Mouse (Mus musculus): ENCODE measurements around the gene Gm4869.
"Not testable (repeated sequence)": the region's sequence is repeated elsewhere in the genome, so short reads cannot be mapped to it uniquely, and the experiment has no call there.

Gene Gm4869

DNA sequence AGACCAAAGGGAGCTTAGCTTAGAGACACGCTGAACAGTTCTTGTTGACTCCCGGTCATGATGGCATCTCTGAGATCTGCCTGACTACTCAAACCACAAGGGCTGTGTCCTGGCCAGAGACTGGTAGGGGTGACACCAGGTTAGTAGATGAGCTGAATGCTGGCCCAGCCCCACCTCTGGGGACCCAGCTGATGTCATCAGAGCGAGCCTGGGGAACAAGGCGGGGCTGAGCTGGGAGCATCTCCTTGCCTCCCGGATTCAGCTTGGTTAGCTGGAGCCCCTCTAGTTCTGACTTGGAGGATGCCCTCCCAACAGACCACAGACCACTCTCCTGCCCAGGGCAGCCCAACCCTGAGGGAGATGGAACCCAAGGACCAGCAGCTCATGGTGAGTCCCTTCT lies at the start of gene Gm4869:
Gm4869 (plus strand) TSS at position 301 of the 400 bp plus-strand sequence.
- no peak for DNase-seq (ENCODE audit: low spot score)

- DNase-seq (ENCODE audit: low spot score) = no peak
Measured at GRCm38 (mm10) chr5:140396166-140396940, 49.1 kb upstream of the Gm4869 start.

- no peak for DNase-seq (ENCODE audit: low spot score)
Measured at GRCm38 (mm10) chr5:140402640-140403270, 42.7 kb upstream of the Gm4869 start.

DNA sequence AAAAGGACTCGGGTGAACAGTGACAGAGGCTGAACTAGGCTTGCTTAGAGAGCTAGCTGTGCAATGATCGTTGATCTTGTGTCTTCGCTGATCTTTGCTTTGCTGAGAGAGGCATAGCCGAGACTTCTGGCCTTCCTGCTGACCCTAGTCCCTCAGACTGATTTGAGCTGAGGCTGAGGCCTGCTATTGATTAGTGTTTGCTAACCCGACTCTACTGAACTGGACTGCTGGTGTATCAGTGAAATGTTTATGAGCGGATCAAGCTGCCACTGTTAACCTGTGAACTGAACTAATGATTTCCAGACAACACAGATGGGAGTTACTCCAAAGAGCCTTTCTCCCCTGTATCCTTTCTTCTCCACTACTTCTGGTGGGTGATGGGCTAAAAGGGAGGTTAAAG lies 40.3 kb upstream of the Gm4869 start:
- no peak for DNase-seq (ENCODE audit: low spot score)

DNA sequence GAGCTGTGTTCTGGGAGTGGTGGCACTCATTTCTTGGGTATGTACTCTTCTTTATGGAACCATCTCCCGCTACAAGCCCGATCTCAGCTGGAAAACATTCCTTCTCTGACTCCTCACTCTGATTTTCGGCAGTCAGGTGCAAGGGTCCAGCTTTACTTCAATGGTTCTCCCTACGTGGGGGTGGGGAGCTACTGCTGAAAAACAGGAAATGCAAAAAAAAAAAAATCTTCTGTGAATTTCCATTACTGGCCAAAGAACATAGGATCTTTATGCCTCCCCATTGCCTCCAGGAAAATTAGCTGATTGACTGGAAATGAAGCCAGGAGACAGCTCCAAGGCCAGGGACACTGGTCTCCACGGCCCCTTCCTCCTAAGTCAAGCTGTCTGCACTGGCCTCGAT lies 38.8 kb upstream of the Gm4869 start:
- no peak for DNase-seq (ENCODE audit: low spot score)

DNA sequence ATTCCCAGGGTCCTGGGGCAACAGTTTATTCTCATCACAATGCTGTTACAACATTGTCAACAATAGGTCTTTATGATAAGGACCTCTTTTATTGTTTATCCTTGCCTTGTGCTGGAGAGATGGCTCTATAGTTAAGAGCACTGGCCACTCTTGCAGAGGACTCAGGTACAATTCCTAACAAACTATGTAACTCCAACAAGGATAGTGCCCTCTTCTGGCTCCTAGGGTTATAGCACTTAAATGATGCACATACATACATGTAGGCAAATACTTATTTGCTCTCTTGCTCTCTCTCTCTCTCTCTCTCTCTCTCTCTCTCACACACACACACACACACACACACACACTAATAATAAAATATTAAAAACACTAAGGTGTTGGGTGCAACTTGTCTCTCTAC lies 36.6 kb upstream of the Gm4869 start:
- no peak for DNase-seq (ENCODE audit: low spot score)

DNA sequence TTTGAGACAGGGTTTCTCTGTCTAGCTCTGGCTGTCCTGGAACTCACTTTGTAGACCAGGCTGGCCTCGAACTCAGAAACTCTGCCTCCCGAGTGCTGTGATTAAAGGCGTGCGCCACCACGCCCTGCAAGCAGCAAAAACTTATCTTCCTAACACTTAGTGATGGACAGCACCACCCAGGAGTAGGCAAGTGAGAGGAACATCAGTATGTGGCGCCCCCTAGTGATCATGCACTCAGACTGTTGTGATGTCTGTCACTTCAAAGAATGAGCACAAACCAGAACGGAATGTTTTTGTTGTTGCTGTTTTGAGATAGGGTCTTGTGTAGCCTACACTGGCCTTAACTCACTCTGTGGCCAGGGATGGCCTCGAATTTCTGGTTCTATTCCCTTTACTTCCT lies 34.1 kb upstream of the Gm4869 start:
- peak; percentile 69 for DNase-seq (ENCODE audit: low spot score)

DNA sequence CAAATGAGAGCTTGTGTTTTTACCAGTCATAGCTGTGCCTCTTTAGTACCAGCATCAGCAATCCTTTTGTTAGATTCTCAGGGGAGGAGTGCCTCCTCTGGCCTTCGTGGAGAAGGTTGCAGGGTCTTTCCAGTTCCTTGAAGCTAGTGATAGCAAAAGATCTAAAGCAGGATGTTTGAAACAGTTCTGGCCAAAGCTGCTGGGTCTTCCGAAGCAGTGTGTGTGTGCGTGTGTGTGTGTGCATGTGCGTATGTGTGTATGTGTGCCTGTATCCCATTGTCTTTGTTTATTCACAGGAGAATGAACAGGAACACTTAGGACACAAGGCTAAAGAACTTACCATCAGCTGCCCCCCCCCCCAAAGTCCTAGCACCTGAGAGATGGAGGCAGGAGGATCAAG lies 30.8 kb upstream of the Gm4869 start:
- no peak for DNase-seq (ENCODE audit: low spot score)

- DNase-seq (ENCODE audit: low spot score) = peak; percentile 13
Measured at GRCm38 (mm10) chr5:140418106-140418488, 27.3 kb upstream of the Gm4869 start.

GRCm38 (mm10) chr5:140418489-140419441 lies 26.7 kb upstream of the Gm4869 start, which contains the start of gene Eif3b:
TSS of gene Eif3b (plus strand) at chr5:140419328.
- peak; percentile 90 for DNase-seq (ENCODE audit: low spot score)

- no peak for DNase-seq (ENCODE audit: low spot score)
Measured at GRCm38 (mm10) chr5:140419442-140420080, 25.9 kb upstream of the Gm4869 start.

DNA sequence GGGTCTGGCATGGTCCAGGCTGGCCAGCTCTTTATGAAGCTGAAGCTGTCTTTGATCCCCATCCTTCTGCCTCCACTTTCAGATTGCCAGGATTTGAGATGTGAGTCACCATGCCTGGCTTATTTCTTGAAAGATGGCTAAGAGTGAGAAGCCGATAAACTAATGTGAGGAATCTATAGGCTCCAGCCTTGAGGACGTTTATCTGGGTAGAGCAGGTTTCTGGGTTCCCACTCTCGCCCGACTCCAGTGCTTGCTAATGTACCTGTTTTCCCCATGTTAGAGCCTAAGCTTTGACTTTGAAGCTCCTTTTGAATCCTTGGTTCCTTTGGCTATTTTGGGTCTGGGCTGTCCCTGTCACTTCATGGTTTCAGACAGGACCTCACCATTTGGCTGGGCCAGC lies 24.8 kb upstream of the Gm4869 start:
- DNase-seq (ENCODE audit: low spot score) = no peak

GRCm38 (mm10) chr5:140425016-140425783 lies 20.2 kb upstream of the Gm4869 start:
- no peak for DNase-seq (ENCODE audit: low spot score)

- not testable (repeated sequence) for DNase-seq (ENCODE audit: low spot score)
Measured at GRCm38 (mm10) chr5:140439117-140439516, 6.3 kb upstream of the Gm4869 start.

DNA sequence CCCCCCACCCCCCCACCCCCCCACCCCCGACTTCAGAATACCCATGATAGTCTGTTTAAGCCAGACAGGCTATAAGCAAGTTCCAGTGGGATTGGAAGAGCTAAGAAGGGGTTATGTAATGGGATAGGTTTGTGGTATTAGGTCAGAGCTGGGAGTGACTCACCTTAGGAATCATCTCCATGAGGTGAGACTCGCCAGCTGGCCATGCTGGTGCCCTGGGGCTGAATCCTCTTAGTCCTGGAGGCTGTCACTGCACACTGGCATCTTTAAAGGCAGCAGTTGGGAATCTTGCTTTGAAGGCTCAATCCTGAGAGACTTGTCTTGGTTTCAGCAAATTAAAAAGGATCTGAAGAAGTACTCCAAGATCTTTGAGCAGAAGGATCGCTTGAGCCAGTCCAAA lies 4.0 kb upstream of the Gm4869 start:
- no peak for DNase-seq (ENCODE audit: low spot score)

DNA sequence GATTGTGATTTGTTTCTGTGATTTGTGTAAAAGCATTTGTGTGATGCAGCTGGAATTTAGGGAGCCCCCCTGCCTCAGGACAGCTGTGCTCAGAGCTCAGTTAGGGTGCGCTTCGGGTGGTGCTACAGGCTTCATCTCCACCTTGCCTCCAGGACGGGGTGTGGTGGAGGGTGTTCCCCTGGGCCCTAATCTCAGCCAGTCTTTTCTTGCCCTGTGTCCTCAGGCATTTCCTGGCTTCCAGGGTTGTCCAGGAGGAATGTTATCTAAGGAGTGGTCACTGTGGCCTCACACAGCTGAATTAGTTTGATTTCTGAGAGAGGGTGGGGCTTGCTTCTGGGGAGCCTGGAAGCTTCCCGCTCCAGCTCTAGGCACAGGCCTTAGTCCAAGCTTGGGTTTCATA lies 1.4 kb upstream of the Gm4869 start:
- no peak for DNase-seq (ENCODE audit: low spot score)

GRCm38 (mm10) chr5:140446054-140446453 lies 609 bp downstream of the Gm4869 start:
- DNase-seq (ENCODE audit: low spot score) = no peak

- no peak for DNase-seq (ENCODE audit: low spot score)
Measured at GRCm38 (mm10) chr5:140454488-140454887, 9.0 kb downstream of the Gm4869 start.

DNA sequence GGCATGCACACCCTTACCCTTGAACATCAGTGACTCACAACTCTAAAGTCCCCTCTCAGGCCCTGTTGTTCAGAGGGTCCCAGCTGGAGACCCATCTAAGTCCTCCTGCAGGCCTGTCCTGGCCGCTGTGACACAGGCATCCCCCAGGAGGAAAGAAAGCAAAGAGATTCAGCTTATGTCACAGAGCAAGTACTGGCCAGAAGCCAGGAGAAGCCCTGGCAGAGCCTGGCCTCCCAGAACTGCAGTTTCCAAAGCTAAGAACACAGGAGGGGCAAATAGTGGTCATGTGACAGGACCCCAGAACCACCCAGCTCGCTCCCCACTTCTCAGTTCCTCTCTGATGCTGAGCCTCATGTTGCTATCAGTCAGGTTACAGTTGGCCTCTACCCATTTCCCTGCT lies 10.0 kb downstream of the Gm4869 start:
- no peak for DNase-seq (ENCODE audit: low spot score)

DNA sequence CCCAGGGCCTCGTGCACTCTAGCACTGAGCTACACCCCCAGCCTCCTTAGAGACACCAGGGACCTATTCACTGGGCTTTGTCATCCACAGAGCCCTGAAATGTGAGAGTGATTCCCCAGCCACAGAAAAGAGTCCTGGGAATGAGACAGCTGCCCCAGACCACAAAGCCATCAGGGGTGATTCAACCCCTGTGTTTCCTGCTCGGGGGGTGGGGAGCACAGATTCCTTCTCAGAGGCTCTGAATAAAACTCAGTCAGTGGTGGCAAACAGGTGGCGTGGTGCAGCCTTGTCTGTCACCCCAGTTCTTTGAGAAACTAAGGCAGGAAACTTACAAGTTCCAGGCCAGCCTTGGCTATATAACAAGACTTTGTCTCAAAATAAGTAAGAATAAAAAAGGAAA lies 16.0 kb downstream of the Gm4869 start:
- DNase-seq (ENCODE audit: low spot score) = no peak

DNA sequence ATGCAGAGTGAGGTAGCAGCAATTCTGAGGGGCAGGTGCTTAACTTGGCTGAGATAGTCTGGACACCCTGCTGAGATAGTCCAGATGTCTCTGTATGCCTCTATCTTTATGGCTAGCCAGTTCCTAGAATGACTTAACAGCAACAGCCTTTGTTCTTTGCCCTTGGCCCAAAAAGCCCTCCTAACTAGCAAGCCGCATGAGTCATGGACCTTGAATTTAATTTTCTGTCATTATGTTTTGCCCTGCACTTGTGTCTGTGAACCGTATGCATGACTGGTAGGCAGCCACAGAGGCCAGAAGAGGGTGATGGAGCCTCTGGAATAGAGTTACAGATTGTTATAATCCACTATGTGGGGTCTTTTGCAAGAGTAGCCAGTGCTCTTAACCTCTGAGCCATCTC lies 17.7 kb downstream of the Gm4869 start:
- not testable (repeated sequence) for DNase-seq (ENCODE audit: low spot score)

All from layer of hippocampus, adult 11-12 months (tissue).